Mouse (Mus musculus) CH12.LX (cell line): ENCODE data around the gene Dnah17.

Experiments
- E2F4 ChIP-seq: IDR thresholded peaks from 2 replicates; pipeline ENCODE4 v1.6.1; 2011; ENCODE audit warnings: low read depth, low read length, improper control_type of control experiment; ENCODE audit not compliant: insufficient replicate concordance
- EP300 ChIP-seq: IDR thresholded peaks from 2 replicates; pipeline ENCODE4 v1.6.1; 2011; ENCODE audit warnings: low read length, improper control_type of control experiment
- POLR2A ChIP-seq: IDR thresholded peaks from 2 replicates; pipeline ENCODE4 v1.6.1; 2011; ENCODE audit warnings: low read depth, mild to moderate bottlenecking, improper control_type of control experiment, low read length
- USF2 ChIP-seq: conservative IDR thresholded peaks from 2 replicates; pipeline ENCODE4 v1.6.1; 2011; ENCODE audit warnings: low read depth, low read length, improper control_type of control experiment
- ZNF384 ChIP-seq: IDR thresholded peaks from 2 replicates; pipeline ENCODE4 v1.6.1; 2012; ENCODE audit warnings: low read depth, low read length, improper control_type of control experiment, inconsistent platforms

DNA sequence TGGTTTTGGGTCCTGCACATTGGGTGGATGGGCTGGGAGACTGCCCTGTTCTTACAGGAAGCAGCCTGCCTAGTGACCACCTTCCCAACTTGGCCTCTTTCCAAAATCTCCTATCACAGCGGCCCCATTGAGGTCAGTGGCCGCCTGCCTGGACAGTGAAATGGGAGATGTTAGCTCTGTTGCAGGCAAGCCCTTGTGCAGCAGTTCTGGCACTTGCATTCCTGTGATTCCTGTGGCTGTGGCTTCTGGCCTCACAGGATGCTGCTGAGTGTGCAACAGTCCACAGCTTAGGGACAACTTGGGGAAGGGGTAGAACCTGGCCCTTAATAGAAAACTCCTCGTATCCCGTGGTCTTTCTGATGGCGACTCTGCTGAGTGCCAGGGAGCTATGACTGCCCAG, 126.7 kb downstream of the Dnah17 start:
- TF ChIP-seq E2F4 (no peak), ZNF384 (no peak), EP300 (no peak), POLR2A (no peak), USF2 (no peak)
